Mouse (Mus musculus) subcutaneous adipose tissue, adult 2 months (tissue): ENCODE data around the gene Ech1. TPM values are rescaled to one million over a fixed set of nuclear protein-coding genes. Genes with fewer than 3 reads are reported as not detected.

ENCODE experiments used
- polyA plus RNA-seq: library from polyadenylated mRNA; depleted of rRNA; stranded (reverse); fragments of >200 nt; gene quantifications from 2 replicates; pipeline ENCODE4 v1.2.3, GENCODE M21; 2012; ENCODE audit warnings: low replicate concordance; rRNA removed

The Ech1 gene
- 516 and 1,100 TPM in 2 replicates for polyA plus RNA-seq

GRCm38 (mm10) chr7:28824941-28825685, at the start of gene Ech1:
TSS of gene Ech1 (plus strand) at chr7:28825217.

GRCm38 (mm10) chr7:28788307-28789195, 36.5 kb upstream of the Ech1 start, which contains the start of gene Rinl:
TSS of gene Rinl (plus strand) at chr7:28788969.

GRCm38 (mm10) chr7:28808221-28808941, 16.6 kb upstream of the Ech1 start, which contains the start of gene Hnrnpl:
TSS of gene Hnrnpl (plus strand) at chr7:28808541.

GRCm38 (mm10) chr7:28833723-28834347, 8.8 kb downstream of the Ech1 start, which contains the start of gene Lgals4:
TSS of gene Lgals4 (plus strand) at chr7:28833854.

GRCm38 (mm10) chr7:28863540-28863939, 38.5 kb downstream of the Ech1 start, which contains the start of gene Lgals7:
TSS of gene Lgals7 (plus strand) at chr7:28863853.

GRCm38 (mm10) chr7:28881199-28881598, 56.2 kb downstream of the Ech1 start, which contains the start of gene Capn12:
TSS of gene Capn12 (plus strand) at chr7:28881422.

Other genes with a start within 250 kb of the Ech1 start
- gene Samd4b, start 227.1 kb upstream of the Ech1 start, polyA plus RNA-seq: 79.8 and 99.2 TPM in 2 replicates
- 13.7 and 30.0 TPM in 2 replicates for gene Pak4, start 227.0 kb upstream of the Ech1 start, polyA plus RNA-seq
- gene Acp7, start 193.9 kb upstream of the Ech1 start, polyA plus RNA-seq: not detected in 2 replicates
- gene Fbxo27, start 132.4 kb upstream of the Ech1 start, polyA plus RNA-seq: 7.1 and 21.8 TPM in 2 replicates
- gene Fbxo17, start 108.4 kb upstream of the Ech1 start, polyA plus RNA-seq: 1.8 and 6.7 TPM in 2 replicates
- gene Mrps12, start 83.4 kb upstream of the Ech1 start, polyA plus RNA-seq: 65.5 and 68.1 TPM in 2 replicates
- 17.2 and 24.2 TPM in 2 replicates for gene Sars2, start 83.2 kb upstream of the Ech1 start, polyA plus RNA-seq
- gene Ccer2, start 69.0 kb upstream of the Ech1 start, polyA plus RNA-seq: not detected in 2 replicates
- gene Sirt2, start 58.5 kb upstream of the Ech1 start, polyA plus RNA-seq: 116 and 128 TPM in 2 replicates
- 31.7 and 33.5 TPM in 2 replicates for gene Nfkbib, start 57.7 kb upstream of the Ech1 start, polyA plus RNA-seq
- gene Rinl, start 36.2 kb upstream of the Ech1 start, polyA plus RNA-seq: 5.6 and 8.0 TPM in 2 replicates
- 301 and 463 TPM in 2 replicates for gene Hnrnpl, start 16.7 kb upstream of the Ech1 start, polyA plus RNA-seq
- gene Lgals4, start 8.6 kb downstream of the Ech1 start, polyA plus RNA-seq: 29.7 and 44.7 TPM in 2 replicates
- gene Lgals7, start 38.6 kb downstream of the Ech1 start, polyA plus RNA-seq: 7.4 and 19.9 TPM in 2 replicates
- 0.85 and 2.6 TPM in 2 replicates for gene Capn12, start 56.2 kb downstream of the Ech1 start, polyA plus RNA-seq
- gene Actn4, start 137.1 kb downstream of the Ech1 start, polyA plus RNA-seq: 420 and 464 TPM in 2 replicates
- gene Eif3k, start 156.6 kb downstream of the Ech1 start, polyA plus RNA-seq: 291 and 376 TPM in 2 replicates
- 8.4 and 8.8 TPM in 2 replicates for gene Map4k1, start 156.8 kb downstream of the Ech1 start, polyA plus RNA-seq